Mouse (Mus musculus) layer of hippocampus, adult 11-12 months (tissue): ENCODE measurements around the gene Rbm19.

ENCODE experiments used
- DNase-seq: peaks from one replicate; pipeline ENCODE4 v3.0.0; 2022; ENCODE audit warnings: low spot score

Gene Rbm19

DNA sequence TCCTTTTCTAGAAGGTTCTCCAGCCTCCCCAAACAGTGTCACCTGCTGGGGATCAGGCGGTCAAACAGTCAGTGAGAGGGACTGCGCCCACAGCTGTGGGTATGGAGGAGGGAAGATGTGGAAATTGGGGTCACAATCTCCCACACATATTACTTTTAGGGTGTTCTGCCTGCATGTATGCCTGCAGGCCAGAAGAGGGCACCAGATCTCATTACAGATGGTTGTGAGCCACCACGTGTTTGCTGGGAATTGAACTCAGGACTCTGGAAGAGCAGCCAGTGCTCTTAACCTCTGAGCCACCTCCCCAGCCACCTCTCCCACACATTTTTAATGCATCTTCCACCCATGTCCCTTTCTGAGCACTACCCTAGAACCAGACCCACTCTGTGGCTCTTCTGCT lies 88.1 kb downstream of the Rbm19 start:
- no peak for DNase-seq

DNA sequence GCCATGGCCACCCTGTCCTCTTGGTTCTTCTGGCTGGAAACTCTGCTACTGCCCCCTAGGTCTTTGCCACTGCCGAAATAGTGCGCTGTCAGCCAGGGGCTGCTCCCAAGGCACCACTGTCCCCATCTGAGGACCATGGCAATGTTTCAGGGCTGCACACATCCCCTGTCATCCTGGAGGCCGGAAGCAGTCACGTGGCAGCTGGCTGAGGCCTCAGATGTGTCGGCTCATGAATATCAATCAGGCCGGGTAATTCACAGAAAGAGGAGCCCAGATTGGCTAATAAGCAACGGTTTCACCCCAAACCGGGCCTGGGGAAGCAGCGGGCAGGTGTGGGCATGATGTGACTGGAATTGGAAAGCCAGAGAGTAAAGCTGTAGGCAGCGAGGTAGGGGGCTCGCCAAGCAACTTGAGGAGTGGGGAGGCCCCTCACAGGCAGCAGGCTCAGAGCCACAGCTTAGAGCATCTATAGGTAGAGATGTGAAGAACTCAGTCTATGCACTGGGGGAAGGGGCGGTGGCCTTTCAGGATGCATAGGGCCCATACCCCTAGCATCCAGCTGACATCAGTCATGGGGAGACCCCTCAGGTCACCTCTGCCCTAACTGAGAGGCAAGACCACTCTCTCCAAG lies 90.2 kb downstream of the Rbm19 start:
- DNase-seq, result no peak

- DNase-seq, result no peak
Measured at GRCm38 (mm10) chr5:120207492-120207891, 91.2 kb downstream of the Rbm19 start.

DNA sequence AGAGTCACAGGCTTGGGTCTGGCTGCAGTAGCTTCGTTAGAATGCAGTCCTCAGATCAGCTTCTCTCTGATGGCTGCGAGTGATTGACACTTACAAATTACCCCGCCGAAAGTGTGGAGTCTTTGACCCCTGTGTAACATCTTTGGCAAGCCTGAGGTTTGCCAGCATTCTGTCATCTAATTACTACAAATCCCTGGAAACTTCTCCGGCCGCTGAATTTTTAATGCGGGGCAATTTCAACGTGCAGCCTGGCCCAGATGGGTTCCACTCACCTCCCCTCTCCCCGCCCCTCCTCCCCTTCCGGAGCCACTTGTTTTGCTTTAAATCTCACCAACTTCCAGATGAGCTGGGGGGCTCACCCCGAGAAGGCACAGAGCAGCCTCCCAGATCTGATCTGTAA lies 94.4 kb downstream of the Rbm19 start:
- no peak for DNase-seq

DNA sequence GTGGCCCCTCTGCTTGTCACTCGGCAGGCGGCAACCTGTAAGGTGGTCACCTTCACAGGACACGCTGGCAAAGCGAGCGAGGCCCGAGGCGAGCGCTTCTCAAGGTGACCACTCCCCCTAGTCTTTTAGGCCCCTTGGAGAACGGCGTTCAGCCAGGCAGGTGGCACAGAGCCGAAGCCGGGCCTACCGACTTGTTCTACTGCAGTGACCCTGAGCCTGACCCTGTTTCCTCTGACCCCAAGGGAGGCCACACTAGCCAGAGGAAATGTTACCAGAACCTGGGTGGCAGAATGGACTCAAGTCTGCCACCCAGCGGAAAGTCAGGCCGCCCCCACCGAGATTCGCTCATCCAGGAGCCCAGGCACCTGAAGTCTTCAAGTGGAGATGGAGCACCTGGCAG lies 94.9 kb downstream of the Rbm19 start:
- no peak for DNase-seq

DNA sequence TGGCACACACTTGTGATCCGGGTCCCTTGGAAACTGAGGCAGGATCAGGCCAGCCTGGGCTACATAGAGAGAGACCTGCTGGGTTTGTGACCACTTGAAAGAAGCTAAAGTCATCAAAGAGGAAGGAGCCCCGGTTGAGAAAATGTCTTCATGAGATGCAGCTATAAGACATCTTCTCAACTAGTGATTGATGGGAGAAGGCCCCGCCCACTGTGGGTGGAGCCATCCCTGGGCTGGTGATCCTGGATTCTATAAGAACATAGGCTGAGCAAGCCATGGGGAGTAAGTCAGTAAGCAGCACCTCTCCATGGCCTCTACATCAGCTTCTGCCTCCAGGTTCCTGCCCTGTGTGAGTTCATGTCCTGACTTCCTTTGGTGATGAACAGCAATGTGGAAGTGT lies 98.2 kb downstream of the Rbm19 start:
- DNase-seq, result no peak

GRCm38 (mm10) chr5:120221216-120221615 lies 105.0 kb downstream of the Rbm19 start:
- DNase-seq, result no peak

DNA sequence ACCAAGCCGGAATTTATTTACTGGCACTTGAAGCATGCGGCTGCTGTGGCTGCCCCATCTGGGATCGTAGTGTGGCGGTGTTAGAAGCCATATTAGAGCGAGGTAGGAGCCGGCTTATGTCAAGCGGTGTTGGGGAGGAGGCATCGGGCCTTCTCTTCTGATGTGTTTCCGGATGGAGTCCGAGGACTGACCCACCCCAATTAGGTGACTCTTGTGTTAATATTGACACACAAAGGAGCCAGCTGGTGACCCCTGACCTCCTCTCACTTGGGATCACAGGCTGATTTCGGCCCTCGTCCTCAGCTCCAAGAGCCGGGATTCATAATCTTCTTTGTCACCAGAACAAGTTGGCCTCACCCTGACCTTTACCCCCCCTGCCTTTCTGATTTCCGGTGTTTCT lies 109.1 kb downstream of the Rbm19 start:
- no peak for DNase-seq

- no peak for DNase-seq
Measured at GRCm38 (mm10) chr5:120228613-120229409, 112.5 kb downstream of the Rbm19 start.

DNA sequence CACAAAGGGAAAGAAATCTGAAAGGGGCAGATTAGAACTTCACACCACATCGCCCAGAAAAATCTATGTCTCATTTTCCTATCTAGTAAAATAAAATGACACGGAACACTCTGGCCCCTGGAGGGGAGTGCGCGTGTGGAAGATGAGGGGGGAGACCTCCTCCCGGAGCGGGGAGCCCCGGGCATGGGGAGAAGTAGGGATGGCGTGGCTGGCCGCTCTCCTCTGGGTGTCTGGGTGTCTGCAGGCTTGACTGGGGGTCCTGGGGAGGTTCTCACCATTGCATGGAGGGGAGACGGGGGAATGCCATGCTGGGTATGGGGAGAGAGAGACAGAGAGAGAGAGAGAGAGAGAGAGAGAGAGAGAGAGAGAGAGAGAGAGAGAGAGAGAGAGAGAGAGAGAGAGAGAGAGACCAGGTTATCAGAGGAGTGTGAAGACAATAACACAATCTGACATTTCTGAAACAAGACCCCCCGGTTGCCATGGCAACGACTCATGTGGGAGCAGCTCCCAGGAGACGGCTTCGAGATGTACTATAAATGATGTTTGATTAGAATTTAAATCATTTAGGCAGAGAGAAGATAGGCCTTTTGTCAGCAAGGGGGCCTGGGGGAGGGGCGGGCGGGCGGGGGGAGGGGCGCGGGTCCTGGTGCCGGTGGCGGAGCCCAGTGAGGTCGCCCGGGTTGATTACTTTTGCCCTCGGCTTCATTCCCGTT lies 115.3 kb downstream of the Rbm19 start:
- DNase-seq, result peak; percentile 38

GRCm38 (mm10) chr5:120235147-120235546 lies 118.9 kb downstream of the Rbm19 start:
- no peak for DNase-seq

GRCm38 (mm10) chr5:120235571-120235970 lies 119.3 kb downstream of the Rbm19 start:
- DNase-seq, result peak; percentile 38

- DNase-seq, result no peak
Measured at GRCm38 (mm10) chr5:120240071-120240470, 123.8 kb downstream of the Rbm19 start.

GRCm38 (mm10) chr5:120245336-120245735 lies 129.1 kb downstream of the Rbm19 start:
- DNase-seq, result no peak
